Mouse (Mus musculus) C2C12 (cell line): Measurements from ENCODE around the gene Dtl. TPM values are rescaled to one million over a fixed set of nuclear protein-coding genes. Genes with fewer than 3 reads are reported as not detected.

Experiments used
- H3K27me3 ChIP-seq: one replicate; pipeline ENCODE4 v1.6.1; 2011; ENCODE audit not compliant: control insufficient read depth, insufficient read depth, insufficient read length
- H3K36me3 ChIP-seq: one replicate; pipeline ENCODE4 v1.6.1; 2011; ENCODE audit not compliant: control insufficient read depth, insufficient read depth
- H3K4me3 ChIP-seq: one replicate; pipeline ENCODE4 v1.5.1; 2011; ENCODE audit warnings: mild to moderate bottlenecking, control low read depth; ENCODE audit not compliant: poor library complexity, insufficient read depth, severe bottlenecking
- H3K79me2 ChIP-seq: one replicate; pipeline ENCODE4 v1.6.1; 2011; ENCODE audit not compliant: control insufficient read depth, insufficient read depth
- H3K79me3 ChIP-seq: one replicate; pipeline ENCODE4 v1.6.1; 2011; ENCODE audit warnings: low read depth, control low read depth
- H3ac ChIP-seq: one replicate; pipeline ENCODE3; 2011; ENCODE audit warnings: low read depth; ENCODE audit not compliant: control insufficient read depth, insufficient read length
- CEBPB ChIP-seq: IDR thresholded peaks from one replicate; pipeline ENCODE4 v1.6.1; 2011; ENCODE audit warnings: low read depth, mild to moderate bottlenecking, control low read depth, moderate library complexity
- CTCF ChIP-seq: IDR thresholded peaks from one replicate; pipeline ENCODE4 v1.5.1; 2011; ENCODE audit not compliant: control insufficient read depth, insufficient read depth, insufficient read length
- FOSL1 ChIP-seq: IDR thresholded peaks from one replicate; pipeline ENCODE4 v1.8.0; 2011; ENCODE audit warnings: mild to moderate bottlenecking, low read length; ENCODE audit not compliant: poor library complexity, insufficient read depth, severe bottlenecking
- MAX ChIP-seq: IDR thresholded peaks from one replicate; pipeline ENCODE4 v1.6.1; 2011; ENCODE audit warnings: mild to moderate bottlenecking, control low read depth
- MYOD1 ChIP-seq: IDR thresholded peaks from one replicate; pipeline ENCODE4 v1.6.1; 2011; ENCODE audit warnings: low read depth; ENCODE audit not compliant: control insufficient read depth, insufficient read length
- MYOG ChIP-seq: IDR thresholded peaks from one replicate; pipeline ENCODE4 v1.6.1; 2011; ENCODE audit not compliant: control insufficient read depth, insufficient read length; ENCODE audit errors: extremely low read depth
- USF1 ChIP-seq: IDR thresholded peaks from one replicate; pipeline ENCODE4 v1.6.1; 2011; ENCODE audit warnings: low read depth, mild to moderate bottlenecking, control low read depth, moderate library complexity
- long read RNA-seq, 2 experiments: library from polyadenylated mRNA; unstranded; transcript quantifications; one replicate each; pipeline ENCODE4 v2.0.0; 2019 to 2020
- polyA plus RNA-seq: library from polyadenylated mRNA; unstranded; fragments of >200 nt; fragmentation: generic; extraction: Trizol; gene quantifications from one replicate; pipeline ENCODE4 v1.2.1, GENCODE M21; 2012; ENCODE audit warnings: missing spikeins

Dtl gene
- polyA plus RNA-seq = 8.6 TPM
- long read RNA-seq, experiment 1, full-length matches to known transcripts = 6 of 8 reads
- long read RNA-seq, experiment 1, partial matches to known transcripts = 0 of 8 reads
- long read RNA-seq, experiment 1, other reads (novel, unspliced or antisense) = 2 of 8 reads
- long read RNA-seq, experiment 2, full-length matches to known transcripts = 340 of 402 reads
- long read RNA-seq, experiment 2, partial matches to known transcripts = 19 of 402 reads
- long read RNA-seq, experiment 2, other reads (novel, unspliced or antisense) = 43 of 402 reads

- H3K27me3 ChIP-seq = no peaks in the 10 kb centered on the region
- H3ac ChIP-seq = peak within 1 kb of the TSS; percentile 93
- peaks cover 82% of the 10 kb centered on the region for H3K79me3 ChIP-seq
- peaks cover 24% of the 10 kb centered on the region for H3K36me3 ChIP-seq
- H3K79me2 ChIP-seq = peaks cover 94% of the 10 kb centered on the region
- TF ChIP-seq FOSL1 (no peak), CEBPB (no peak), MYOD1 (no peak), CTCF (peak; percentile 87), USF1 (no peak), MYOG (no peak), MAX (peak; percentile 96)
- H3K4me3 ChIP-seq = peak within 1 kb of the TSS; percentile 70
These were observed at the start of gene Dtl, which contains the start of gene Ints7 for GRCm38 (mm10) chr1:191575458-191576247. Gene Dtl (minus strand): TSS chr1:191575544. Gene Ints7 (plus strand): TSS chr1:191575636.

GRCm38 (mm10) chr1:191625026-191625425 is 49.7 kb upstream of the Dtl start:
- Histone ChIP-seq H3K4me3 (no peak overlapping the region), H3K27me3 (no peaks in the 10 kb centered on the region), H3ac (no peak overlapping the region), H3K79me3 (no peaks in the 10 kb centered on the region), H3K79me2 (no peaks in the 10 kb centered on the region), H3K36me3 (peaks cover 23% of the 10 kb centered on the region)
- TF ChIP-seq CTCF (no peak), MYOD1 (no peak), FOSL1 (no peak), MYOG (no peak), USF1 (no peak)

GRCm38 (mm10) chr1:191624492-191624891 is 49.1 kb upstream of the Dtl start:
- TF ChIP-seq MYOD1 (no peak), MYOG (no peak), USF1 (no peak), MAX (no peak), CEBPB (no peak), CTCF (no peak), FOSL1 (no peak)
- Histone ChIP-seq H3K4me3 (no peak overlapping the region), H3K79me3 (no peaks in the 10 kb centered on the region), H3K36me3 (peaks cover 28% of the 10 kb centered on the region), H3K27me3 (no peaks in the 10 kb centered on the region), H3ac (no peak overlapping the region), H3K79me2 (no peaks in the 10 kb centered on the region)

GRCm38 (mm10) chr1:191622801-191623200 is 47.5 kb upstream of the Dtl start:
- Histone ChIP-seq H3K79me2 (no peaks in the 10 kb centered on the region), H3K27me3 (no peaks in the 10 kb centered on the region), H3K36me3 (peaks cover 40% of the 10 kb centered on the region), H3ac (no peak overlapping the region), H3K4me3 (no peak overlapping the region), H3K79me3 (no peaks in the 10 kb centered on the region)
- TF ChIP-seq USF1 (no peak), CEBPB (no peak), MYOD1 (no peak)

GRCm38 (mm10) chr1:191621096-191621495 is 45.8 kb upstream of the Dtl start:
- Histone ChIP-seq H3K79me3 (no peaks in the 10 kb centered on the region), H3ac (no peak overlapping the region), H3K79me2 (no peaks in the 10 kb centered on the region), H3K36me3 (peaks cover 52% of the 10 kb centered on the region), H3K4me3 (no peak overlapping the region), H3K27me3 (no peaks in the 10 kb centered on the region)
- no peak for TF ChIP-seq FOSL1
- no peak for TF ChIP-seq CTCF
- no peak for TF ChIP-seq MYOG
- no peak for TF ChIP-seq MYOD1
- no peak for TF ChIP-seq USF1
- no peak for TF ChIP-seq CEBPB
- no peak for TF ChIP-seq MAX

DNA sequence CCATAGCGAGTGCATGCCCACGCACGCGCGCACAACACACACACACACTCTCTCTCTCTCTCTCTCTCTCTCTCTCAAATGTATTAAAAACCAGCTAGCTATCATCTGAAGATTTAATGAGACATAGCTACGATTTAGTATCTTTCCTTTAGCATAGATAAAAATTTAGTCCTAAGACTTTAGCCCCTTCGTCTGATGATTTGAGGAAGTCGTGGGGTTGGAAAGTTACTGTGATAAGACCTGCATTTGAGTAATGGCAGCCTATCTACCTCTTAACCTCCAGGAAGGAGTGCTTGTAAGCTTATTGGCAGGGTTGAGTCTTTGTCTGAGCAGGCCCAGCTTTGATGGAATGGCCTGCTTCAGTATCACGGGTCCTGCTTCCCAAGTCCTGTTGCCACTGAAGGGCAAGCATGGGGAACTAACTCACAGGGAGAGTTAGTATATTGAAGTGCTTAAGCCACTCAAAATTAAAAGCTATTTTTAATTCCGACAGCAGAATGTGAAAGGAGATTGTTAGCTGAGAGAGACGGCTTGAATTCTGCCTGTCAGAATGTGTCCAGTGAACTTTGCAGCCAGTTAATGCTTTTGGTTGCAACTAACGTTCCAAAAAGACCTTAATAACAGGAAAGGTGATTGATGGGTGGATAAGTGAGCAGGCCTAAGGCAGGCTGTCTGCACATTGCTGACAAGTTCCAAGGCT is 42.9 kb upstream of the Dtl start:
- TF ChIP-seq FOSL1 = no peak
- no peak for TF ChIP-seq USF1
- no peak for TF ChIP-seq MAX
- no peak for TF ChIP-seq MYOG
- no peak for TF ChIP-seq MYOD1
- TF ChIP-seq CEBPB = no peak
- no peak for TF ChIP-seq CTCF
- Histone ChIP-seq H3K79me2 (no peaks in the 10 kb centered on the region), H3K79me3 (no peaks in the 10 kb centered on the region), H3ac (no peak overlapping the region), H3K36me3 (peaks cover 79% of the 10 kb centered on the region), H3K27me3 (no peaks in the 10 kb centered on the region), H3K4me3 (no peak overlapping the region)
